Mouse (Mus musculus) forebrain, embryonic 15.5 days (tissue): Measurements from ENCODE around the gene Rpl32. TPM values are rescaled to one million over a fixed set of nuclear protein-coding genes. Genes with fewer than 3 reads are reported as not detected.

Source experiments
- ATAC-seq: fragments of 200-750 bp; cut with Nextera tagmentation; replicated peaks from 2 replicates; pipeline ENCODE4 v1.8.0; 2017; ENCODE audit warnings: mild to moderate bottlenecking, moderate TSS enrichment, moderate library complexity
- H3K27ac ChIP-seq: fragments of 300-500 bp; sonication (generic); replicated peaks from 2 replicates; pipeline ENCODE4 v1.5.1; 2015; ENCODE audit warnings: mild to moderate bottlenecking, inconsistent platforms
- H3K27me3 ChIP-seq: fragments of 300-500 bp; sonication (generic); 2 replicates; pipeline ENCODE4 v1.6.1; 2015; ENCODE audit warnings: inconsistent platforms
- H3K36me3 ChIP-seq: fragments of 300-500 bp; sonication (generic); 2 replicates; pipeline ENCODE4 v1.6.1; 2015; ENCODE audit warnings: mild to moderate bottlenecking, inconsistent platforms
- H3K4me1 ChIP-seq: fragments of 300-500 bp; sonication (generic); 2 replicates; pipeline ENCODE4 v1.6.1; 2015; ENCODE audit warnings: inconsistent platforms
- H3K4me2 ChIP-seq: fragments of 300-500 bp; sonication (generic); replicated peaks from 2 replicates; pipeline ENCODE4 v1.6.1; 2015; ENCODE audit warnings: mild to moderate bottlenecking, inconsistent platforms
- H3K4me3 ChIP-seq: fragments of 300-500 bp; sonication (generic); 2 replicates; pipeline ENCODE4 v1.5.1; 2015; ENCODE audit warnings: mild to moderate bottlenecking, inconsistent platforms
- H3K9ac ChIP-seq: fragments of 300-500 bp; sonication (generic); replicated peaks from 2 replicates; pipeline ENCODE4 v1.6.1; 2015; ENCODE audit warnings: mild to moderate bottlenecking, inconsistent platforms
- H3K9me3 ChIP-seq: fragments of 300-500 bp; sonication (generic); 2 replicates; pipeline ENCODE4 v1.6.1; 2016; ENCODE audit warnings: inconsistent platforms
- WGBS: fragments of 180-500 bp; shearing (Covaris S2); methylation state at CpG from one replicate; pipeline ENCODE4 v1.1.7; 2015; ENCODE audit warnings: mixed read lengths; 5-methylcytosine and 5-hydroxymethylcytosine counted together
- microRNA-seq: library from miRNA; unstranded; fragments of <30 nt; microRNA quantifications from one replicate; pipeline ENCODE4, GENCODE M21; 2016
- polyA plus RNA-seq: library from polyadenylated mRNA; unstranded; fragments of >200 nt; fragmentation: Nextera tagmentation; extraction: Ambion mirVana; gene quantifications from 2 replicates; pipeline ENCODE4 v1.2.1, GENCODE M21; 2015

The Rpl32 gene
- polyA plus RNA-seq, 1 experiment from 2014 or later = 1,342 TPM

DNA sequence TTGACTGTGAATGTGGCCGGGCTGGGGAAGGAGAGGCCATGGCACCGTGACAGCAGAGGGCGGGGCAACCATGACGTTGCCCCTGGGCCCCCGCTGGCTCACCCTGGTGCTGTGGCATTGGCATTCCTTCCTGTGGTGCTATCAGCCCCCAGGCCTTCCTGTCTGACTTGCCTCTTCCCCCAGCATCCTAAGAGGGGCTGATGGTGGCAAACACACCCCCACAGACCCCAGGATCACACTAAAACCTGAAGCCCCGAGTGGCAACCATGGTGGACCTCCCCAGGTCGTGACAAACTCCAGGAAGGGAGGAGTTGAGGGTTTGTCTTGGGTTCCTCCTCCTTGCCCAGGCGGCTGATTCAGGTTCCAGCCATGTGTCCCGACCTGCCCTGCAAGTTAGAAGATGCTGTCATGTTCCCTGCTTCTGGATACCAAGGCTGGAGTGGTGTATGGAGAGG is 49.5 kb downstream of the Rpl32 start:
- H3K4me3 ChIP-seq = no peak overlapping the region
- 73% methylated on average over 9 of the region's 9 CpGs for WGBS
- no peak for ATAC-seq

DNA sequence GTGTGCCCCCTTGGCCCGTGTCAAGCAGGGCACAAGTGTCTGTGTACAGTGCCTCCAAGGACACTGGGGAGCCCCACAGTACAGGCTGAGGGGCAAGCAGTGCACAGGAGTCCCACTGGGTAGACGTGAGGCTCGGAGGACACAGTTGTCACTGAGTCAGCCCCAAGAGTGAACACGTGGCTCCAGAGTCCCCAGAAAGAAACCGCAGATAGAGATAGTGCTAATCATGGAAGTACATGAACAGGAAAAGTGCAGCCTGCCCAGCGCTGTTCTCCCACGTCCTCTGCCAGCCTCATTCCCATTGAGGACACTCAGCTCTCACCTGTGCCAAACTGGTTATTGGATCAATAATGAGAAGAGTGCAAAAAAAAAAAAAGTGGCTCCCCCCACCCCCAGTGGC is 53.0 kb downstream of the Rpl32 start:
- WGBS = 78% methylated on average over 7 of the region's 7 CpGs
- Histone ChIP-seq H3K4me2 (no peak overlapping the region), H3K4me1 (no peaks in the 10 kb centered on the region), H3K27ac (no peak overlapping the region), H3K4me3 (no peak overlapping the region), H3K27me3 (no peaks in the 10 kb centered on the region), H3K36me3 (no peaks in the 10 kb centered on the region), H3K9me3 (no peaks in the 10 kb centered on the region), H3K9ac (no peak overlapping the region)
- no peak for ATAC-seq

More for the DNA sequence above, 49.5 kb downstream of the Rpl32 start:
- Histone ChIP-seq H3K27me3 (no peaks in the 10 kb centered on the region), H3K36me3 (no peaks in the 10 kb centered on the region), H3K9ac (no peak overlapping the region), H3K27ac (no peak overlapping the region), H3K4me2 (no peak overlapping the region), H3K9me3 (no peaks in the 10 kb centered on the region), H3K4me1 (peaks cover 10% of the 10 kb centered on the region)

Small RNAs within 50 kb of the gene (microRNA-seq; reads per million reads assigned to microRNA genes)
- gene Mir7660 = 1.1 reads per million

Other genes starting within 250 kb of the Rpl32 start
- gene Mkrn2os, start 216.2 kb downstream of the Rpl32 start, polyA plus RNA-seq = 0.39 and 0.41 TPM in 2 replicates
- gene Mkrn2, start 206.8 kb downstream of the Rpl32 start, polyA plus RNA-seq = 41.8 and 44.7 TPM in 2 replicates
- gene Raf1, start 132.1 kb downstream of the Rpl32 start, polyA plus RNA-seq = 155 and 161 TPM in 2 replicates
- gene Tmem40, start 46.3 kb downstream of the Rpl32 start, polyA plus RNA-seq = 0.40 and 0.75 TPM in 2 replicates
- gene Cand2, start 34.2 kb downstream of the Rpl32 start, polyA plus RNA-seq = 17.1 and 19.5 TPM in 2 replicates
- 1.8 and 2.0 TPM in 2 replicates for gene Efcab12, start 29.7 kb upstream of the Rpl32 start, polyA plus RNA-seq
- 15.5 and 16.3 TPM in 2 replicates for gene Mbd4, start 44.6 kb upstream of the Rpl32 start, polyA plus RNA-seq
- gene Ift122, start 44.7 kb upstream of the Rpl32 start, polyA plus RNA-seq = 28.2 and 29.4 TPM in 2 replicates
- 0.09 and 0.19 TPM in 2 replicates for gene Rho, start 123.0 kb upstream of the Rpl32 start, polyA plus RNA-seq
- not detected in 2 replicates for gene H1foo, start 136.2 kb upstream of the Rpl32 start, polyA plus RNA-seq
- gene Plxnd1, start 186.3 kb upstream of the Rpl32 start, polyA plus RNA-seq = 13.5 and 21.4 TPM in 2 replicates